8 mouse cellular contexts compared by ENCODE assay signal in the genomic region with DNA sequence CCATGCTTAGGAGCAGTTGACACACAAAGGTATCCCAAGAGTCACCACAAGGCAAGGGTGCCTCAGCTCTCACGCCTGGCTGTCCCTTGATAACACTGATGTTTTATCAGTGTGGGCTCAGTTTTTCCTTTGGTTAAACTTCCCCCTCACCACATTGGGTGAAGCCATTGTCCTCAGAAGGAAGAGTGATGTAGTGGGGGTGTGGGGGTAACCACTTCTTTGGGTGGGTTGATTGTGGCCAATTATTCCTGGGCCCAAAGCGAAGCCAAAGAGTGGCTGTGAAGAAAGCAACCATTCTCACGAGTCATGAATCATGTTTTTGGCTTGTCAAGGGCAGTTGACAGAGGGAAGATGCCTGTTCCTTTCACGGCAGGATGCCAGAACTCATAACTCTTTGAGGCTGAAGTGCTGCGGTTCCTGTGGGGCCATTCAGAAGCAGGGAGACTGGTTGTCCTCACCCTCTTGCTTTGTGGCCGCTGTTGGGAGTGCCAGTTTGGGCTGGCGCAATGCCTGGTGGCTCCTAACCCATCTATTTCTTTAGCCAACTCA.
DNase-seq lines count a peak whose midpoint lies in the region; ATAC-seq lines count a peak whose summit lies in the region.

No protein-coding gene starts in this region.

- H3K9me3 ChIP-seq in forebrain, embryonic 10.5 days: no peaks in the 10 kb centered on the region
- H3K9me3 ChIP-seq in forebrain, embryonic 12.5 days: no peaks in the 10 kb centered on the region
- no peaks in the 10 kb centered on the region for H3K9me3 ChIP-seq in embryonic facial prominence, embryonic 14.5 days (ENCODE audit: control insufficient read depth, low read length)
- no peaks in the 10 kb centered on the region for H3K9me3 ChIP-seq in hindbrain, embryonic 14.5 days (ENCODE audit: control insufficient read depth, low read length)
- no peaks in the 10 kb centered on the region for H3K9me3 ChIP-seq in liver, embryonic 12.5 days (replicated peaks)
- H3K9me3 ChIP-seq in forebrain, embryonic 13.5 days (replicated peaks): no peaks in the 10 kb centered on the region

- H3K4me1 ChIP-seq in forebrain, embryonic 10.5 days: peaks cover 8% of the 10 kb centered on the region
- H3K4me1 ChIP-seq in forebrain, embryonic 12.5 days: no peaks in the 10 kb centered on the region
- 0 out of 2 replicates have a peak, but pooled peaks cover 8% of the 10 kb centered on the region for H3K4me1 ChIP-seq in embryonic facial prominence, embryonic 14.5 days (ENCODE audit: control insufficient read depth, insufficient read depth, low read length)
- H3K4me1 ChIP-seq in hindbrain, embryonic 14.5 days (replicated peaks; ENCODE audit: control insufficient read depth, insufficient read depth, low read length): no peaks in the 10 kb centered on the region
- peaks cover 72% of the 10 kb centered on the region for H3K4me1 ChIP-seq in liver, embryonic 12.5 days
- H3K4me1 ChIP-seq in forebrain, embryonic 13.5 days: no peaks in the 10 kb centered on the region

- DNase-seq in forebrain, embryonic 10.5 days (ENCODE audit: extremely low spot score, low spot score): no peak
- peak; percentile 29 to 40 for DNase-seq in adrenal gland, adult 18-20 months (ENCODE audit: low spot score in 2 of 2)
- DNase-seq in embryonic facial prominence, embryonic 14.5 days (ENCODE audit: low spot score): peak; percentile 62
- DNase-seq in hindbrain, embryonic 14.5 days (ENCODE audit: low spot score): peak; percentile 60
- DNase-seq in ovary, postnatal 14 days (ENCODE audit: low spot score): peak; percentile 32

- H3K4me2 ChIP-seq in forebrain, embryonic 12.5 days: no peak overlapping the region
- no peak overlapping the region for H3K4me2 ChIP-seq in embryonic facial prominence, embryonic 14.5 days (ENCODE audit: low read depth, low read length)
- H3K4me2 ChIP-seq in hindbrain, embryonic 14.5 days (replicated peaks): no peak overlapping the region
- peak overlapping the region; percentile 45 for H3K4me2 ChIP-seq in liver, embryonic 12.5 days
- H3K4me2 ChIP-seq in forebrain, embryonic 13.5 days: no peak overlapping the region

- H3K36me3 ChIP-seq in forebrain, embryonic 10.5 days (replicated peaks): no peaks in the 10 kb centered on the region
- H3K36me3 ChIP-seq in forebrain, embryonic 12.5 days (replicated peaks): no peaks in the 10 kb centered on the region
- H3K36me3 ChIP-seq in embryonic facial prominence, embryonic 14.5 days (ENCODE audit: control insufficient read depth, insufficient read depth, low read length): no peaks in the 10 kb centered on the region
- H3K36me3 ChIP-seq in hindbrain, embryonic 14.5 days (replicated peaks; ENCODE audit: control insufficient read depth, insufficient read depth): no peaks in the 10 kb centered on the region
- no peaks in the 10 kb centered on the region for H3K36me3 ChIP-seq in liver, embryonic 12.5 days
- H3K36me3 ChIP-seq in forebrain, embryonic 13.5 days (ENCODE audit: poor library complexity, severe bottlenecking): no peaks in the 10 kb centered on the region

- no peak for ATAC-seq in forebrain, embryonic 12.5 days (ENCODE audit: low FRiP score)
- ATAC-seq in embryonic facial prominence, embryonic 14.5 days (ENCODE audit: low read depth): 0 out of 2 replicates have a peak, but pooled peaks have one; percentile 9
- peak; percentile 75; the same call in 1 of the 2 replicates for ATAC-seq in hindbrain, embryonic 14.5 days (ENCODE audit: low FRiP score)
- ATAC-seq in liver, embryonic 12.5 days: peak; percentile 92
- no peak for ATAC-seq in forebrain, embryonic 13.5 days

- no peaks in the 10 kb centered on the region for H3K27me3 ChIP-seq in forebrain, embryonic 10.5 days (ENCODE audit: poor library complexity, severe bottlenecking)
- H3K27me3 ChIP-seq in forebrain, embryonic 12.5 days: no peaks in the 10 kb centered on the region
- H3K27me3 ChIP-seq in embryonic facial prominence, embryonic 14.5 days (replicated peaks; ENCODE audit: control insufficient read depth, insufficient read depth, low read length): no peaks in the 10 kb centered on the region
- no peaks in the 10 kb centered on the region for H3K27me3 ChIP-seq in hindbrain, embryonic 14.5 days (ENCODE audit: control insufficient read depth, insufficient read depth, low read length)
- no peaks in the 10 kb centered on the region for H3K27me3 ChIP-seq in liver, embryonic 12.5 days (replicated peaks)
- H3K27me3 ChIP-seq in forebrain, embryonic 13.5 days: no peaks in the 10 kb centered on the region

- H3K9ac ChIP-seq in forebrain, embryonic 12.5 days: no peak overlapping the region
- H3K9ac ChIP-seq in embryonic facial prominence, embryonic 14.5 days (ENCODE audit: low read depth, low read length): no peak overlapping the region
- no peak overlapping the region for H3K9ac ChIP-seq in hindbrain, embryonic 14.5 days
- peak overlapping the region; percentile 45 for H3K9ac ChIP-seq in liver, embryonic 12.5 days
- no peak overlapping the region for H3K9ac ChIP-seq in forebrain, embryonic 13.5 days

- no peak overlapping the region for H3K4me3 ChIP-seq in forebrain, embryonic 10.5 days
- H3K4me3 ChIP-seq in forebrain, embryonic 12.5 days (replicated peaks): no peak overlapping the region
- H3K4me3 ChIP-seq in embryonic facial prominence, embryonic 14.5 days (ENCODE audit: low read depth, low read length): no peak overlapping the region
- H3K4me3 ChIP-seq in hindbrain, embryonic 14.5 days (replicated peaks; ENCODE audit: low read length): no peak overlapping the region
- H3K4me3 ChIP-seq in liver, embryonic 12.5 days: no peak overlapping the region
- no peak overlapping the region for H3K4me3 ChIP-seq in forebrain, embryonic 13.5 days

- WGBS in forebrain, embryonic 10.5 days: 89% methylated on average over 7 of the region's 7 CpGs
- WGBS in forebrain, embryonic 12.5 days: 94% methylated on average over 7 of the region's 7 CpGs
- WGBS in embryonic facial prominence, embryonic 14.5 days: 82% methylated on average over 7 of the region's 7 CpGs
- 73% methylated on average over 7 of the region's 7 CpGs for WGBS in hindbrain, embryonic 14.5 days
- WGBS in liver, embryonic 12.5 days (ENCODE audit: insufficient replicate concordance): 13% methylated on average over 7 of the region's 7 CpGs
- 92% methylated on average over 7 of the region's 7 CpGs for WGBS in forebrain, embryonic 13.5 days

- H3K27ac ChIP-seq in forebrain, embryonic 10.5 days: peak overlapping the region; percentile 22
- no peak overlapping the region for H3K27ac ChIP-seq in forebrain, embryonic 12.5 days
- H3K27ac ChIP-seq in embryonic facial prominence, embryonic 14.5 days (replicated peaks; ENCODE audit: low read depth, low read length): no peak overlapping the region
- no peak overlapping the region for H3K27ac ChIP-seq in hindbrain, embryonic 14.5 days
- H3K27ac ChIP-seq in liver, embryonic 12.5 days: peak overlapping the region; percentile 90
- no peak overlapping the region for H3K27ac ChIP-seq in forebrain, embryonic 13.5 days

Comparison
In these comparisons a context has a peak if more than half of its experiments do, and no peak if none do; other contexts are left out.
1. H3K27ac ChIP-seq: peak in forebrain, embryonic 10.5 days (single experiment) and liver, embryonic 12.5 days (single experiment); none in forebrain, embryonic 12.5 days (single experiment), embryonic facial prominence, embryonic 14.5 days (single experiment), hindbrain, embryonic 14.5 days (single experiment) and forebrain, embryonic 13.5 days (single experiment).
2. ATAC-seq: peak in embryonic facial prominence, embryonic 14.5 days (single experiment), hindbrain, embryonic 14.5 days (single experiment) and liver, embryonic 12.5 days (single experiment); none in forebrain, embryonic 12.5 days (single experiment) and forebrain, embryonic 13.5 days (single experiment).